Mouse (Mus musculus) c-Kit-negative CD71-positive TER-119-positive erythroid progenitor cells, embryonic 14.5 days (primary cell): ENCODE results near the gene Tbl2.

Experiments
- DNase-seq: peaks from one replicate; pipeline ENCODE4 v3.0.0-alpha.2; 2013; ENCODE audit warnings: low read depth, low spot score

Gene Tbl2

DNA sequence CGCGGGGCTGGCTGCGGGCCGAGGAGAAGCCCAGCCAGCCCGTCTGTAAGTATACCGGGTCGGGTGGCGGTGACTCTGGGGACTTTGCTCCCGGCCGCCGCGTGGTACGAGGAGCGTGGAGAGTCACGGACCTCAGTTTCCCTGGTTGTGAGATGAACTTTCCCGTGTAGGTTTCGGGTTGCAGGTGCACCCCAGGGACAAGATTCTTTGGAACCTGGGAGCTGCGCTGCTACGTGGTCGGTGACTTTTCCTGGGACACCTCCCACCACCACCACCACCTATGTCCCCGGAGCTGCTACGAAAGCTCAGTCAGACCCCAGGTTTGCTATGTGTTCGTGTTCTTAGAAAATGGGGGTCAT, 342 bp downstream of the Tbl2 start:
- no peak for DNase-seq

GRCm38 (mm10) chr5:135156496-135156895, 7.0 kb downstream of the Tbl2 start:
- no peak for DNase-seq

DNA sequence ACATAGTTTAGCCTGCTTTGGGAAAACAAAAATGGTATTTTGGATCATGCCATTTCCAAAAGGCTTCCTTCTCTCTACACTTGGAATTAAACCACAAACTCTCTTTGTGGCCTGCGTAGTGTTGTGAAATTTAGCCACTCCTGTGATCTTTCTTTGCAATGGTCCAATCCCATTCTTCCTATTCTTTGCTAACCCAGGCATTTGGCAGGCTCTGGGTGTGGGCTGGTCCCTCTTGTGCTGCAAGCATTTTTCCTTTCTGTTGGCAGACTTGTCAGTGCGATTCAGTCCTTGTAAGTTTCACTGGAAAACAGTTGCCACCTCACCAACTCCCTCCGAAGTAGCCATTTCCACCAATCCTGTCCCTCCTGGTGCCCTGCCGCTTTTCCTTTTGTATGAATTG, 11.8 kb downstream of the Tbl2 start:
- no peak for DNase-seq

DNA sequence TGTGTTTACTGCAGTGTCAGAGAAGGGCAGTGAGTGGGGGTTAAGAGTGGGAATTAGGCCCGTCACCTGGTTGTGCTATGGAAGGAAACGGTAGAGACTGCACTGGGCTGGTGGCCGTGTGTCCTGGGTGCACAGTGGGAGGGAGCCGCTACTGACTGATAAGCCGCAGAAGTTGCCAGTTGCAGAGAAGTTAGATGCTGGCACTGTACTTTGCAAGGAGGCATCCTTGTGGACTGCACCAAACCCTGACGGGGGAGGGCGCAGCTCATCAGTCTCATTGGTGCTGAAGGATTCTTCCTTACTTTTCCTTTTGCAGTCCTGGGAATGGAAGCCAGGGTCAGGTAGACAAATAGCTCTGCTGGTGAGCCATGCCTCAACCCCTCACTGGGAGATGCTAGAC, 12.2 kb downstream of the Tbl2 start:
- no peak for DNase-seq

GRCm38 (mm10) chr5:135162361-135162760, 12.9 kb downstream of the Tbl2 start:
- no peak for DNase-seq

GRCm38 (mm10) chr5:135162821-135163220, 13.4 kb downstream of the Tbl2 start:
- no peak for DNase-seq

GRCm38 (mm10) chr5:135166909-135167308, 17.5 kb downstream of the Tbl2 start:
- no peak for DNase-seq

DNA sequence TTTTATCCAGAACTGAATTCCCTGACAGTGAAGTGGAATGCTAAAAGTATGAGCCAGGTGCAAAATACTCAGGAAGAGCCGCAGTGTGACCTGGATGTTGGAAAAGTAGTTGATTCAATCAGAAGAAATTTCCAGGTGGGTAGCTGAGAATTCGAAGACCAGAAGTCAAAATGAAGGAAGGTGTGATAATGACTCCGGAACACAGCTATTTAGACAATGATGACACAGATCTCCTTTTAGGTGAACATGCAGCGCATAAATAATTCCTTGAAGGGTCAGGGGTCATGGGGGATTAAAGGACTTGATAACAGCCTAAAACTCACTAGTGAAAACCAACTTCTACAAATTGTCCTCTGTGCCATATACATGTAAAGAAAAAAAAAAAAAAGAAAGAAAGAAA, 18.0 kb downstream of the Tbl2 start:
- DNase-seq: no peak

- DNase-seq: peak; percentile 93
Measured at GRCm38 (mm10) chr5:135168063-135169062, 18.9 kb downstream of the Tbl2 start, which contains the start of gene Bcl7b. Bcl7b (plus strand) TSS chr5:135168283.

DNA sequence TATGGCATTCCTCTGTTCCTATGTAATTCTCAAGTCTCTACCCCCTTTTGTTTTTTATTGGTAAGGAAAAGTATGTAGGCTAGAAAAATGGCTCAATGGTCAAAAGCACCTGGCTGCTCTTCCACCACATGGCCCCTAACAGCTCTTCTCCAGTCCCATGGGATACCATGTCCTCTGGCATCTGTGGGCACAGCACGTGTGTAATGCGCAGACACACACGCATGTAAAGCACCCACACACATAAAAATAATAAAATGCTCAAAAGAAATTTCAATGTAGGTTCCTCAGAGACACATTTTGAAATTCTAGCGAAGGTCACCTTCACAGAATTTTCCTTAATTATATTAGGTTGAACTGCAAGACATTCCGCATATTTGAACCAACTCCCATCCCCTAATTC, 20.0 kb downstream of the Tbl2 start:
- no peak for DNase-seq

- no peak for DNase-seq
Measured at GRCm38 (mm10) chr5:135171688-135172220, 22.3 kb downstream of the Tbl2 start.

DNA sequence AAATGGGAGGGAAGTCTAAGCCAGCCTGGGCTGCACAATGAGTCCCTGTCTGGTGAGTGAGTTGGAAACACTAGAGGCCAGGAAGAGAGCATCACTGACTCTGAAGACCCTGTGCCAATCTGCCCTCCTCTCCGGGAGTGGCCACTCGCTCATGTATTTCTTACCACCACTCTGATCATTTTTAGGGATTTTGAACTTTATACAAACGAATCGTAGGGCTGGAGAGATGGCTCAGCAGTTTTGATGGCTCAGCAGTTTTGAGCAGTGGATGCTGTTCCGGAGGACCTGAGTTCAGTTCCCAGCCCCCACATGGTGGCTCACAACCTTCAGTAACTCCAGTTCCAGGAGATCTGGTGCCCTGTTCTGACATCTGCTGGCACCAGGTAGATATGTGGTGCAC, 23.5 kb downstream of the Tbl2 start:
- DNase-seq: no peak

DNA sequence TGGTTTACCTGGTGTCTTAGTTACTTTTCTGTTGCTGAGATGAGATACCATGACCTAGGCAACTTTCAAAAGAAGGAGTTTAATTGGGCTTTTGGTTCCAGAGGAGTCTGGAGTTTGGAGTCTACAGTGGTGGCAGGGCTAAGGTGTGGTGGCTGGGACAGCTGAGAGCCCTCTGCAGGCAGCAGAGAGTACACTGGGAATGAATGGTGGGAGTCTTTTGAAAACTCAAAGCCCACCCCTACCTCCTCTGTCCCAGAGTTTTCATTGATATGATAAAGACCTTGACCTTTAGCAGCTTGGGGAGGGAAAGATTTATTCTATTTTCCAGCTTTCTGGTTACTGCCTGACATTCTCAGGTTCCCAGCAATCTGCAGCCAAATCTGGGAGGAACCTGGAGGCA, 25.6 kb downstream of the Tbl2 start:
- DNase-seq: no peak

GRCm38 (mm10) chr5:135178523-135178922, 29.1 kb downstream of the Tbl2 start:
- no peak for DNase-seq

DNA sequence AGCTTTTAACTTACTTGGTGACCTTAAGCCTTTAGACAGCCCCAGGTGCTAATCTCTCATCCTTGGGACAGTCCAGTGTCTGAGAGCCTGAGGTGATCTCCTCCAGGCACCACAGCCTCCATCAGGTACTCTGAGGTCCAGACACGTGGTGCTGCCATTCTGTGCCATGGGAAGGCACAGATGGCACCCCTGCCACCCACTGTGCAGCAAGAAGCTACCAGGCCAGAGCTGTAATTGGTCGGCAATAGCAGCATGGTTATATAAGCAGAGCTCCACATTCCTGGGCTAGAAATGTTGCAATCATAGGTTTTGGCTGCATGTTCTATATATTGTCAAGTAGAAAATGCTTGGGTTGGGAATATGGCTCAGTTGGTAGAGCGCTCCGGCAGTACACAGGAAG, 29.5 kb downstream of the Tbl2 start:
- DNase-seq: no peak

GRCm38 (mm10) chr5:135179616-135180015, 30.2 kb downstream of the Tbl2 start:
- DNase-seq: no peak

DNA sequence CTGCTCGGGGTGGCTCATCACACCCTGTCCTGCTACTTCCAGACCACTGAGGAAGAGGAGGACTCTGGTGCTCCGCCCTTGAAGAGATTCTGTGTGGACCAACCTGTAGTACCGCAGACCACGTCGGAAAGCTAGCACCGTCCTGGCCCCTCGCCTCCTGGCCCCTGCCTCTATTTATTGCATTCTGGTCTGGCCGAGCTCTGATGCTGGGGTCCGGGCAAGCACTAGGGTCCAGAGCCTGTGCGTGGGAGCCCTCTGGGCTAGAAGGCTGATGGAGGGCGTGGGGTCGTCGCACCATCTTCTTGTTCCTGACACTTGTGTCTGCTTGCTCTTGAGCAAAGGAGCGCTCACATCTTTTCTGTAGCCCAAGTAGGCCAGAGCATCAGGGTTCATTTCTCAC, 31.3 kb downstream of the Tbl2 start:
- DNase-seq: no peak

DNA sequence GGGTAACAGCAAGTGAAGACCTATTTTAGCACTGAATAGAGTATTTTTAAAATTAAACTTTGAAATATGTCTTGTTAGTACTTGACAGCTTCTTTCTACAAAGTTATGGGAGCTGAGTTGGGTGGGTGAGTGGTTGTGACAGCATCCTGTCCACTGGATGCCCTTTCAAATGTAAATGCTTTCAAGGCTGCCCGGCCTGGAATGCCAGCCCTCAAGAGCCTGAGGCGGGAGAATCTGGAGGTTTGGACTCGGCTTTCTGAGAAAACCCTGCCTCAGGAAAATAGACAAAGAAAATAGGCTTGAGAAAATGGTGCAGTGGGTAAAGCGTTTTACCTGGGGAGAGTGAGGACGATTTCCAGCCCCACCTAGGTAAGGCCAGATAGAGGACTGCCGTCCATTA, 32.3 kb downstream of the Tbl2 start:
- DNase-seq: no peak

DNA sequence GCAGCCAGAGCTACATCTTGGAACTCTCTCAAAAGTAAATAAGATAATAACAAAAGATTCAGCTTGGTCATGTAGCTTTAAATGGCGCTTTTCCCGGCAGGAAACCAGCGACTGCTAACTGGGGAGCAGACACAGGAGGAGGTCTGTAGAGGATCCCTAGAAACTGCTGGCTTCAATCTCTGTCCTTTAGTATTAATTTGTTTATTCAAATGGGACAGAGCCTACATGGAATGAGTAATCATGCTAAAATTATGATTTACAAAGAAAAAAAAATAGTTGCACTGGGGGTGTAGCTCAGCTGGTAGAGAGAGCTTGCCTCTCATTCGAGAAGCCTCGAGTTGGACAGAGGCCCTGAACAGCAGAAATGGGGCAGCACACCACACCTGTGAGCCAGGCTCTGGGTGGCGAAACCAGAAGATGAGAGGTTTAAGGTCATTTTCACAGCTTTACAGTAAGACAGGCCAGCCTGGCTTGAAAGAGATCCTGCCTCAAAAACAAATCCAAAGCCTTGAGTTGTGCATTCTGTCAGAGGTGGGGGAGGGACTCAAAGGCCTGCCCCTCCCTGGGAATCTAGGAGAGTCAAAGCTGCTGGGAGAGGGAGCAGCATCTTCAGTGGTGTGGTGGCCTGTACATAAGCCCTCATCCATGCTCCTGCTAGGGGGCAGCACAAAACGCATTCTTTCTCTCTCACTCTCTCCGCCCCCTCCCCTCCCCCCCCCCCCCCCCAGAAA, 33.8 kb downstream of the Tbl2 start:
- DNase-seq: no peak

- DNase-seq: no peak
Measured at GRCm38 (mm10) chr5:135185016-135185415, 35.6 kb downstream of the Tbl2 start.

DNA sequence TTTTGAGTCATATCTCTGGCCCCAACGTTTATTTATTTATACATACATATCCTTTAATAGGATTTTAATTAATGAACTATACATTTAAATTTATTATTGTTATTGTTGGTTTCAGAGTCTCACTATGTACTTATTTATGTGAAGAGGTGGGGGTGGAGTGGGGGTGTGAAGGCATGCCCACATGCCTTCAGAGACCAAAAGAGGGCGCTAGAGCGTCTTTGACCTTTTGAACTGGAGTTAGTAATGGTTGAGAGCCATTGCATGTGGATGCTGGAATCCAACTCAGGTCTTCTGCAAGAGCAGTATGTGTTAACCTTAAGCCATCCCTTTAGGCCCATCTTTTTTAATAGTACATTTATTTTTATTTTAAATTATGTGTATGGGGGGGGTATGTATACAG, 36.1 kb downstream of the Tbl2 start:
- peak; percentile 49 for DNase-seq

DNA sequence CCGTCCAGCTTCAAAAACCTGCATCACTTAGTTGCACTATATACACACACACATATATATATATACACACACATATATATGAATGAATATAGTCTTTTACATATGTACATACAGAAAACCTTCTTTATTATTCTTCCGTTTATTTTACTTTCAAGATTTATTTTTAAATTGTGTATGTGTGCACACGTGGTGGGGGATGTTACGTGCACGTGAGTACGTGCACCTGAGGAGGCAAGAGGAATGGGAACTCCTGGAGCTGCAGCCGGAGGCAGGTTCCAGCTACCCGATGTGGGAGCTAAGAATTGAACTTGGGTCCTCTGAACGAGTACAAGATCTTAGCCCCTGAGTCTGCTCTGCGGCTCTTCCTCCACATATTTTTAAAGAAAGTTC, 36.8 kb downstream of the Tbl2 start:
- no peak for DNase-seq
